Mouse (Mus musculus): Measurements from ENCODE around the gene Mtcl1. TPM values are rescaled to one million over a fixed set of nuclear protein-coding genes. Genes with fewer than 3 reads are reported as not detected.

The Mtcl1 gene
- polyA plus RNA-seq, 1 experiment from 2014 or later: 10.4 TPM

DNA sequence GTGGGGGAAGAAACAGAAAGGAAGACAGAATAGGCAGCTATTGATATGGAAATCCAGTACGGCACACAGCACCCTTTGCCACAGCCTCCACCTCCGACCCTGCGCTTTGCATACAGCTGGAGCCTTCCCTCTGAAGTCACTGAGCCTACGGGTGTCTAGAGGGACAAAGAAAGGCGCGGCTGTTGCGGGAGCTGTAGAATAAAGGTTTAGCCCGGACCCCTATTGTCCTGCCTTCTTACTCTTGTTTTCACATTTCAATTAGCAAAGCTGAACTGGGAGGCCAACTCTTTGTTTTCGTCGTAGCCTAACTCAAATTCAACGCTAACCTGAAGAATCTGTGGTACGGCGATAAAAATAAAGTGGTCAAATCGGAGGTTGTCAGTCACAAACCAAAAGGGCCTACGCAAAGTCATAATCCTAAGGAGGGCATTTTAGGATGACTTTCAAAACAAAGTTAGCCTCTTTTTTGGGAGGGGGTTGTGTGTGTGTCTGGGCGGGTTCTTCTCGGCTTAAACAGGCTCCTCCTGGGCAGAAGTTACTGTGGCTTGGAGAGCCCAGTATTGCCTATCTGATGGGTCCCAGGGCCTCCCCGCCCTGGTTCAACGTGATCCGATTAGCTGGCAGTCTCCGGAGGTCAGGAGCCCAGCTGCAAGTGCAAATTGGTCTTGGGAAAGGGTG lies 30.4 kb upstream of the Mtcl1 start:
- no peak overlapping the region for H3K27ac ChIP-seq
- peaks cover 13% of the 10 kb centered on the region; the same call in 1 of the 2 replicates for H3K4me1 ChIP-seq
- no peaks in the 10 kb centered on the region for H3K36me3 ChIP-seq
- H3K4me3 ChIP-seq: 0 out of 2 replicates have a peak overlapping the region, but pooled peaks have one; percentile 6
- H3K9ac ChIP-seq: no peak overlapping the region
- peaks cover 27% of the 10 kb centered on the region for H3K27me3 ChIP-seq
- peak overlapping the region; percentile 29 for H3K4me2 ChIP-seq
- WGBS: 24% methylated on average over 21 of the region's 21 CpGs
- H3K9me3 ChIP-seq: no peaks in the 10 kb centered on the region
- ATAC-seq (ENCODE audit: borderline replicate concordance, extremely low read depth, low FRiP score, low TSS enrichment): no peak

DNA sequence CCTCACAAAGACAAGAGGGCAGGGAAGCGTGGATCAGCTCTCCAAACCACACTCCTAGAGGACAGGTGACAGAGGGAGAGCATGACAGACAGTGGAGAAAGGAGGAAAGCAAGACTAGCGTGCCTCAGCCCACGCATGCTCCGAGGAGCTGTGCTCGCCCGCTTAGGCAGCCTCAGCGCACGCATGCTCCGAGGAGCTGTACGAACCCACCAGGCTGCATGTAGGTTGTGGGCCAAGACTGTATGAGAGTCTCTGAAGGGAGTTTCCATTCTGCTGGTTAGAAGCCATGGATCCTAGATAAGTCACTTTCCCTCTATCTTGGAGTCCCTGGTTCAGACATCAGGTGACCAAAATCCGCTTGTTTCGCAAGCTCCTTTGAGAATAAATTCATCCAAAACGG lies 29.8 kb upstream of the Mtcl1 start:
- no peak for ATAC-seq (ENCODE audit: borderline replicate concordance, extremely low read depth, low FRiP score, low TSS enrichment)
- H3K4me1 ChIP-seq: peaks cover 13% of the 10 kb centered on the region; the same call in 1 of the 2 replicates
- no peak overlapping the region for H3K4me3 ChIP-seq

DNA sequence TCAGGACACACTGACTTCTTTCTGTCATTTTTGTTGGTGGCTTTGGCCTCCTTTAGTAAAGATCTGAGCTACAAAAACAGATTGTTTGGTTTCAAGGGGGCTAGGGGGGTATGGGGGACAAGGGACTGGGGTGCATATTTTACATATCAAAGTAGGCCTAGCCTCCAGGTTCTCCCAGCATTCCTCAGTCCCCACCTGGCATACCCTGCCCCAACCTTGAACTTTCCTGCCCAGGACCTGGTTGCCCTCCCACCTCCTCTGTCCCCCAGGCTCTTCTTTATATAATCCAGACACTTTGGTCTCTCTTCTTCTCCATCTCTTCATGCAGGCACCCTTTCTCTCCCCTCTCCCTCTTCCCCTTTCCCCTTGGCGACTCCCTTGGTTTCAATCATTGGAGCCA lies 23.7 kb upstream of the Mtcl1 start:
- H3K4me1 ChIP-seq: no peaks in the 10 kb centered on the region
- 0 out of 2 replicates have a peak, but pooled peaks cover 2% of the 10 kb centered on the region for H3K27me3 ChIP-seq
- no peaks in the 10 kb centered on the region for H3K9me3 ChIP-seq
- H3K27ac ChIP-seq: no peak overlapping the region
- H3K9ac ChIP-seq: no peak overlapping the region
- no peak for ATAC-seq (ENCODE audit: borderline replicate concordance, extremely low read depth, low FRiP score, low TSS enrichment)
- H3K4me2 ChIP-seq: no peak overlapping the region
- WGBS: 86% methylated on average over 1 of the region's 1 CpGs
- H3K4me3 ChIP-seq: no peak overlapping the region
- H3K36me3 ChIP-seq: no peaks in the 10 kb centered on the region

More for the DNA sequence above, 29.8 kb upstream of the Mtcl1 start:
- Histone ChIP-seq H3K36me3 (no peaks in the 10 kb centered on the region), H3K9ac (no peak overlapping the region), H3K27me3 (peaks cover 27% of the 10 kb centered on the region), H3K4me2 (peak overlapping the region; percentile 29), H3K9me3 (no peaks in the 10 kb centered on the region), H3K27ac (no peak overlapping the region)
- WGBS: 32% methylated on average over 13 of the region's 13 CpGs

DNA sequence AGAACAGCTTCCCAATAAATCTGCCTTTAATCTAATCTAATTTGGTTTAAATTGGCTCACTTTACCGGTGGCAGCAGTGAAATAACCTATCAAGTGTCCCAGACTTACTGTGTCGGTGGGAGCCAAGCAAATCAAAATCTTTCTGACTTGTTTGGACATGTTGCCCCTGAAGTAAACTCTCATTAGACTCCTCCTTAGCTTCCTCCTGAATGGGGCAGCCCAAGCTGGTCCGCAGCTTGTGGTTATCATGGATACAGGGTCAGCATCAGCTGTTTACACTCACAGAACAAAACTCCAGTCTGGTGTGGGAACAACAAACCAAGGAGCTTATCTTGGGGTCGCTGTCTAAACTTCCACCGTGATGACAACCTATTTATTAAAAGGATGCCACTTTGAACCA lies 22.2 kb upstream of the Mtcl1 start:
- no peak overlapping the region for H3K27ac ChIP-seq
- no peaks in the 10 kb centered on the region for H3K27me3 ChIP-seq
- no peaks in the 10 kb centered on the region for H3K36me3 ChIP-seq
- no peak overlapping the region for H3K9ac ChIP-seq
- no peak for ATAC-seq (ENCODE audit: borderline replicate concordance, extremely low read depth, low FRiP score, low TSS enrichment)
- H3K4me1 ChIP-seq: no peaks in the 10 kb centered on the region
- H3K9me3 ChIP-seq: no peaks in the 10 kb centered on the region
- no peak overlapping the region for H3K4me2 ChIP-seq
- WGBS: 35% methylated on average over 5 of the region's 5 CpGs
- H3K4me3 ChIP-seq: no peak overlapping the region

GRCm38 (mm10) chr17:66471252-66471651 lies 21.7 kb upstream of the Mtcl1 start:
- no peak overlapping the region for H3K4me3 ChIP-seq
- H3K27me3 ChIP-seq: no peaks in the 10 kb centered on the region
- no peak for ATAC-seq (ENCODE audit: borderline replicate concordance, extremely low read depth, low FRiP score, low TSS enrichment)
- no peaks in the 10 kb centered on the region for H3K36me3 ChIP-seq
- no peak overlapping the region for H3K4me2 ChIP-seq
- no peak overlapping the region for H3K9ac ChIP-seq
- no peaks in the 10 kb centered on the region for H3K4me1 ChIP-seq
- H3K27ac ChIP-seq: no peak overlapping the region
- 61% methylated on average over 4 of the region's 4 CpGs for WGBS
- no peaks in the 10 kb centered on the region for H3K9me3 ChIP-seq

DNA sequence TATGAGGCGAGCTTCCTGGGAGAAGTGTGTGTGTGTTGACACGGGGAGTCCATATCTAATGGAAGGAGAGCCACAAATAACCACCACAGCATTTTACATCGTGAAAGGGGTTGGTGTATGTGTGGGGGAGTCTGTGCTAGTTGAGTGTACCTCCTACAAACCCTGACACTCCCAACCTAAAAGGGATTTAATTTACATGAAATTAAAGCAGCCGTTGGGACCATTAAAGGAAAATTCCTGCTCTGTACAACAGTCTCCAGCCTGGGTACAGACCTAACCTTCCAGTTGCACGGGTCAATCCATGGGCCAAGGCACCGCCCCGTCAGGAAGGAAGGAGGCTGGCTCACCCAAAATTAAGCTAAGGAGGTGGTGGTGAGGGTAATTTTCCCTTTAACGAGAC lies 20.5 kb upstream of the Mtcl1 start:
- no peaks in the 10 kb centered on the region for H3K27me3 ChIP-seq
- H3K36me3 ChIP-seq: no peaks in the 10 kb centered on the region
- no peak for ATAC-seq (ENCODE audit: borderline replicate concordance, extremely low read depth, low FRiP score, low TSS enrichment)
- no peak overlapping the region for H3K4me3 ChIP-seq
- H3K9ac ChIP-seq: no peak overlapping the region
- WGBS: 53% methylated on average over 8 of the region's 8 CpGs
- H3K9me3 ChIP-seq: no peaks in the 10 kb centered on the region
- H3K27ac ChIP-seq: no peak overlapping the region
- no peak overlapping the region for H3K4me2 ChIP-seq
- H3K4me1 ChIP-seq: no peaks in the 10 kb centered on the region

DNA sequence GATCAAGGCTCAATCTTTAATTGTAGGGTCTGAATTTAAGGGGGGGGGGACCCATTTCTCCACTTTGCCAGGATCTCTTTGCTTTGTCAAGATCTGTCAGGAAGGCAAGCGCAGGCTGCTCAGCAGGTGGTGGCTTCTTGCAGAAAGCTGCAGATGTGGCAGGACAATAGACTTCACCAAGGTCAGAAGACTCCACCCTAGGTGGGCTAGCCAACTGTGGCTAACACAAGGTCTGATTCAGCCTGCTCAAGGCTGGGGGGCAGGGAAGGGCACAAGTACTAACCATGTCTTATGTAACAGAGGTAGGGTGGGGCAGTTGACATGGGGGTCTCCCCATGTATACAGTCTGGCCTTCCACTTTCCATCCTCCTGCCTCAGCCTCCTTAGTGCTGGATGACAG lies 7.7 kb upstream of the Mtcl1 start:
- Histone ChIP-seq H3K27me3 (peaks cover 5% of the 10 kb centered on the region; the same call in 1 of the 2 replicates), H3K27ac (no peak overlapping the region), H3K4me2 (no peak overlapping the region), H3K4me1 (no peaks in the 10 kb centered on the region), H3K9me3 (no peaks in the 10 kb centered on the region), H3K36me3 (no peaks in the 10 kb centered on the region), H3K4me3 (no peak overlapping the region), H3K9ac (no peak overlapping the region)
- ATAC-seq (ENCODE audit: borderline replicate concordance, extremely low read depth, low FRiP score, low TSS enrichment): no peak
- 85% methylated on average over 1 of the region's 1 CpGs for WGBS

DNA sequence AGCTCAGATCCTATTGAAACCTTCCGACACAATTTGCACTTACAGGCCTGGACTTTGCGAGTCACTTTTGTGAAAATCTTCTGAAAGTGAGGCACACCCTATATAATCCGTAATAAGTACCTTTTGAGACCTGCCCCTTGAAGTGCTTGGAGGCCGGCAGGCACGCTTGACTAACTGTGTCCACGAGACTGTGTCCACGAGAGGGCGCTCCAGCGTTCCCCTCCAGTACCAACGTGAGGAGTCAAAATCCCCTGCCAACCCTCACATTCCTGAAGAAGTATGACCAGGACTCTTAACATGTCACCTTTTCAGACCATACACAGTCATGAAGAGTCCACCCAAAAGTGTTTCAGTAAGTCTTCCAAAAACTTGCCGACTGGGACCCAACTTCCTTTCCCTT lies 1.6 kb upstream of the Mtcl1 start:
- WGBS: 2% methylated on average over 11 of the region's 11 CpGs
- peak overlapping the region; percentile 98 for H3K4me2 ChIP-seq
- no peaks in the 10 kb centered on the region for H3K36me3 ChIP-seq
- no peak for ATAC-seq (ENCODE audit: borderline replicate concordance, extremely low read depth, low FRiP score, low TSS enrichment)
- no peaks in the 10 kb centered on the region for H3K9me3 ChIP-seq
- 0 out of 2 replicates have a peak overlapping the region, but pooled peaks have one; percentile 81 for H3K9ac ChIP-seq
- peaks cover 35% of the 10 kb centered on the region for H3K4me1 ChIP-seq
- peak overlapping the region; percentile 85 for H3K4me3 ChIP-seq
- H3K27me3 ChIP-seq: peaks cover 30% of the 10 kb centered on the region
- no peak overlapping the region for H3K27ac ChIP-seq

- 0 out of 2 replicates have a peak overlapping the region, but pooled peaks have one; percentile 83 for H3K27ac ChIP-seq
- peaks cover 30% of the 10 kb centered on the region for H3K27me3 ChIP-seq
- H3K9ac ChIP-seq: peak overlapping the region; percentile 81
- 4% methylated on average over 18 of the region's 18 CpGs for WGBS
- no peaks in the 10 kb centered on the region for H3K36me3 ChIP-seq
- H3K4me3 ChIP-seq: peak overlapping the region; percentile 85
- peaks cover 40% of the 10 kb centered on the region for H3K4me1 ChIP-seq
- ATAC-seq (ENCODE audit: borderline replicate concordance, extremely low read depth, low FRiP score, low TSS enrichment): no peak
- peak overlapping the region; percentile 98 for H3K4me2 ChIP-seq
- no peaks in the 10 kb centered on the region for H3K9me3 ChIP-seq
Observed at GRCm38 (mm10) chr17:66450526-66451070, 1.0 kb upstream of the Mtcl1 start.

GRCm38 (mm10) chr17:66448421-66449405 lies 837 bp downstream of the Mtcl1 start:
- Histone ChIP-seq H3K4me2 (peak overlapping the region; percentile 98), H3K4me1 (peaks cover 51% of the 10 kb centered on the region), H3K9me3 (no peaks in the 10 kb centered on the region), H3K36me3 (no peaks in the 10 kb centered on the region), H3K9ac (peak overlapping the region; percentile 81), H3K4me3 (peak overlapping the region; percentile 85), H3K27ac (peak overlapping the region; percentile 83), H3K27me3 (peaks cover 30% of the 10 kb centered on the region)
- ATAC-seq (ENCODE audit: borderline replicate concordance, extremely low read depth, low FRiP score, low TSS enrichment): peak; percentile 28
- under 1% methylated on average over 103 of the region's 136 CpGs for WGBS

GRCm38 (mm10) chr17:66447978-66448377 lies 1.6 kb downstream of the Mtcl1 start:
- ATAC-seq (ENCODE audit: borderline replicate concordance, extremely low read depth, low FRiP score, low TSS enrichment): no peak
- H3K27ac ChIP-seq: no peak overlapping the region
- H3K9me3 ChIP-seq: no peaks in the 10 kb centered on the region
- H3K9ac ChIP-seq: peak overlapping the region; percentile 81
- H3K4me2 ChIP-seq: peak overlapping the region; percentile 98
- H3K27me3 ChIP-seq: peaks cover 30% of the 10 kb centered on the region
- peak overlapping the region; percentile 85 for H3K4me3 ChIP-seq
- H3K4me1 ChIP-seq: peaks cover 53% of the 10 kb centered on the region
- H3K36me3 ChIP-seq: no peaks in the 10 kb centered on the region
- WGBS: 1% methylated on average over 13 of the region's 13 CpGs
